Mouse (Mus musculus): ENCODE measurements around the gene Mnt. TPM values are rescaled to one million over a fixed set of nuclear protein-coding genes. Genes with fewer than 3 reads are reported as not detected.

The Mnt gene
- polyA plus RNA-seq, 1 experiment = 7.9 TPM

Other genes starting within 250 kb of the Mnt start
- 32.4 and 32.5 TPM in 2 replicates for gene Rap1gap2, start 220.0 kb upstream of the Mnt start, polyA plus RNA-seq (2012; rRNA removed)
- 0.55 and 0.59 TPM in 2 replicates for gene Ccdc92b, start 211.3 kb upstream of the Mnt start, polyA plus RNA-seq (2012; rRNA removed)
- gene Cluh, start 181.4 kb upstream of the Mnt start, polyA plus RNA-seq (2012; rRNA removed) = 50.0 and 61.8 TPM in 2 replicates
- gene Pafah1b1, start 106.2 kb upstream of the Mnt start, polyA plus RNA-seq (2012; rRNA removed) = 59.0 and 60.9 TPM in 2 replicates
- gene Mettl16, start 60.1 kb upstream of the Mnt start, polyA plus RNA-seq (2012; rRNA removed) = 12.1 and 12.4 TPM in 2 replicates
- 17.9 and 19.8 TPM in 2 replicates for gene Sgsm2, start 66.1 kb downstream of the Mnt start, polyA plus RNA-seq (2012; rRNA removed)
- 21.0 and 24.0 TPM in 2 replicates for gene Tsr1, start 67.2 kb downstream of the Mnt start, polyA plus RNA-seq (2012; rRNA removed)
- 29.4 and 33.8 TPM in 2 replicates for gene Smg6, start 94.9 kb downstream of the Mnt start, polyA plus RNA-seq (2012; rRNA removed)
- gene Srr, start 95.0 kb downstream of the Mnt start, polyA plus RNA-seq (2012; rRNA removed) = 16.5 and 23.3 TPM in 2 replicates